Mouse (Mus musculus) testis, adult 2 months (tissue): ENCODE results near the gene Prkag2.

Experiments used
- CTCF ChIP-seq: fragments of 200-500 bp; IDR thresholded peaks from 2 replicates; pipeline ENCODE4 v1.5.1; 2012; ENCODE audit warnings: low read depth, mild to moderate bottlenecking, inconsistent platforms, low read length, moderate library complexity; ENCODE audit not compliant: control insufficient read depth, insufficient read depth, insufficient replicate concordance
- POLR2A ChIP-seq: fragments of 200-500 bp; IDR thresholded peaks from 2 replicates; pipeline ENCODE4 v1.6.1; 2012; ENCODE audit warnings: low read depth, mild to moderate bottlenecking, inconsistent platforms, low read length, moderate library complexity; ENCODE audit not compliant: control insufficient read depth

GRCm38 (mm10) chr5:24952212-24952611 is 148.2 kb downstream of the Prkag2 start:
- TF ChIP-seq CTCF (no peak), POLR2A (no peak)
